Mouse (Mus musculus): Measurements from ENCODE around the gene Hps1.

GRCm38 (mm10) chr19:42745084-42745868 lies 34.5 kb downstream of the Hps1 start:
- TF ChIP-seq CTCF (IDR thresholded peaks at IDR 0.05; ENCODE audit: borderline replicate concordance, extremely low read depth, insufficient read depth, insufficient read length) (no peak), POLR2A (IDR thresholded peaks at IDR 0.05; ENCODE audit: borderline replicate concordance, extremely low read depth, insufficient read depth, insufficient read length, poor library complexity, severe bottlenecking) (no peak)

All from brain, embryonic 14.5 days (tissue).